Mouse (Mus musculus): ENCODE measurements around the gene Prss33. TPM values are rescaled to one million over a fixed set of nuclear protein-coding genes. Genes with fewer than 3 reads are reported as not detected.
A peak's percentile ranks its signal among the peaks of the same experiment; 100 is the strongest.
"Not testable (repeated sequence)": the region's sequence is repeated elsewhere in the genome, so short reads cannot be mapped to it uniquely, and the experiment has no call there.

Prss33 gene
- 0.16 and 1.0 TPM in 2 replicates for polyA plus RNA-seq (2012; rRNA removed)

DNA sequence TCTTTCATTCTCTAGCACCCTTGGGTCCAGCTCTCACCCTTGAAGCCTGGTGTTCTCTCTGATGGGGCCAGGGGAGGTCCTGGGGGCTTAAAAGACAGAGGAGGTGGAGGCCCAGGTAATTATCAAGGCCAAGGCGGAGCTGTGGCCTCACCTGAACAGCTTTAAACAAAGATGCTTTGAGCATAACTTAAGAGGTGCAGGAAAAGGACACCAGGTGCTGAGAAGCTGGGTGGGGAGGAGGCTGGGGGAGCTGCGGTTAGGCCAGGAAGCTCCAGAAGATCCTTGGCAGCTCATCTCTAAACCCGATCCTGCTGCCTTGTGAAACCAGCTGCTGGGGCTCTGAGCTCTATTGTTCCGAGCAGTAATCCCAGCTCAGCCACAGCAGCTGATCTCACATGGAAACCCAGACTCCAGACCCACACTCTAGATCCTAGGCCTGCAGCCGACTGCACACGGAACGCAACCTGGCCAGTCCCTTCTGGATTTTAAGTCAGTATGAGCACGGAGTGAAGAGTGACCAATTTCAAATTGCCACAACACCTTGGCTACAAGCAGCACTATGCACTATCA is at the start of gene Prss33:
Prss33 (minus strand) TSS at position 51 of the 570 bp plus-strand sequence.
- no peak for DNase-seq (ENCODE audit: extremely low spot score in 1 of 2, low spot score in 1 of 2)

DNA sequence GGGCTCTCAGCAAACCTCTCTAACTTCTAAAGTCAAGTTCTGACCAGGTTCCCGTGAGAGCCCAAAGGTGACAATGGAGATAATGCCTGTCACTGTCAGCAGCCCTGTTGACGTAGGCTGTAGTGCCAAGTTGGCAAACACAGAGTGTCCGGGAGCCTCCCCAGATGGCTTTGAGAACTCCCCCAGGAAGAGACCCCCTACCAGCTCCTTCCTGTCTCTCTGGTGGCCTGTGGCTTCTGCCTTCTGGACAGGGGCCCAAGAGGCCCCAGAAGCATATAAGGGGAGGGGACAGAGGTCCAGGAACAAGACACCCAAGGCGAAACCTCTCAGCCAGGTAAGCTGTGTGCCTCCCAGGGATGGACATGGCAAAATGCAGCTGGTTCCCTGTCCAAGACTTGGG is 44.7 kb upstream of the Prss33 start, which contains the start of the genes Dcpp1 and Dcpp2:
Dcpp1 (plus strand) TSS at position 301 of the 400 bp plus-strand sequence.
Dcpp2 (plus strand) TSS at position 305 of the 400 bp plus-strand sequence.
- DNase-seq (ENCODE audit: extremely low spot score in 1 of 2, low spot score in 1 of 2), result not testable (repeated sequence)

GRCm38 (mm10) chr17:23877166-23877565 is 41.3 kb upstream of the Prss33 start:
- DNase-seq (ENCODE audit: extremely low spot score in 1 of 2, low spot score in 1 of 2), result peak in 1 of 2 experiments; percentile 3

GRCm38 (mm10) chr17:23876741-23877140 is 40.9 kb upstream of the Prss33 start:
- DNase-seq (ENCODE audit: extremely low spot score in 1 of 2, low spot score in 1 of 2), result peak in 1 of 2 experiments; percentile 34

- DNase-seq (ENCODE audit: extremely low spot score in 1 of 2, low spot score in 1 of 2), result peak in 1 of 2 experiments; percentile 70
Observed at GRCm38 (mm10) chr17:23873884-23874856, 38.3 kb upstream of the Prss33 start.

DNA sequence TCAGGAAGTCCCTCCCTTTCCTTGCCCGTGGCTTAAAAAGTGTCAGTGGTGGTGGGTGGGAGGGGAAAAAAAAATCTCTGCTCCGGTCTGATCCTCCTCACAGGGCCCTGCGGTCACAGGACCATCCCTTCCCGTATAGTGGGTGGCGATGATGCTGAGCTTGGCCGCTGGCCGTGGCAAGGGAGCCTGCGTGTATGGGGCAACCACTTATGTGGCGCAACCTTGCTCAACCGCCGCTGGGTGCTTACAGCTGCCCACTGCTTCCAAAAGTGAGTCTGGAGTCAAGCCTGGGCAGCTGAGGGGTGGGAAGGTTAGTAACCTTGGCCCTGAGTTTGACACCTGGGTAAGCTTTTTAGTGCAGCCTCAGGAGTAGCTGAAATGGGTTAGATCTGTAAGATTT is 32.7 kb upstream of the Prss33 start:
- DNase-seq (ENCODE audit: extremely low spot score in 1 of 2, low spot score in 1 of 2), result no peak

GRCm38 (mm10) chr17:23867756-23868155 is 31.9 kb upstream of the Prss33 start, which contains the start of gene Prss21:
Prss21 (plus strand) TSS chr17:23868056.
- no peak for DNase-seq (ENCODE audit: extremely low spot score in 1 of 2, low spot score in 1 of 2)

GRCm38 (mm10) chr17:23862926-23863325 is 27.1 kb upstream of the Prss33 start:
- no peak for DNase-seq (ENCODE audit: extremely low spot score in 1 of 2, low spot score in 1 of 2)

DNA sequence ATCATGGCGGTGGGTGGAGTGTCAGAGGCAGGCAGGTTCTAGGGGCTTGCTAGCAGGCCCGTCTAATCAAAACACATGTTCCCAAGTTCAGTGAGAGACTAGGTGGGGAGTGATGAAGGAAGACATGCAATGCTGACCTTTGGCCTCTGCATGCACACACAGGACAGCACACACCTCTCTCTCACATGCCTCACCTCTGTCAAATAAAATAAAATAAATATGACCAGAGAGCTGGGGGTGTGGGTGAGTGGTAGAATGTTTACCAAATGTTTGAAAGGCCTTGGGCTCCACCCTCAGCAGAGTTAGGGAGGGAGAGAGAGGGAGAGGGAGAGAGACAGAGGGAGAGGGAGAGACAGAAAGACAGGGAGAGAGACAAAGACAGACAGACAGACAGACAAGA is 22.1 kb upstream of the Prss33 start:
- no peak for DNase-seq (ENCODE audit: extremely low spot score in 1 of 2, low spot score in 1 of 2)

- no peak for DNase-seq (ENCODE audit: extremely low spot score in 1 of 2, low spot score in 1 of 2)
Observed at GRCm38 (mm10) chr17:23857193-23857592, 21.3 kb upstream of the Prss33 start.

GRCm38 (mm10) chr17:23854229-23854765 is 18.4 kb upstream of the Prss33 start:
- no peak for DNase-seq (ENCODE audit: extremely low spot score in 1 of 2, low spot score in 1 of 2)

- peak in 1 of 2 experiments; percentile 15 for DNase-seq (ENCODE audit: extremely low spot score in 1 of 2, low spot score in 1 of 2)
Observed at GRCm38 (mm10) chr17:23853292-23853691, 17.4 kb upstream of the Prss33 start.

- peak in 1 of 2 experiments; percentile 75 for DNase-seq (ENCODE audit: extremely low spot score in 1 of 2, low spot score in 1 of 2)
Observed at GRCm38 (mm10) chr17:23850853-23851749, 15.2 kb upstream of the Prss33 start.

DNA sequence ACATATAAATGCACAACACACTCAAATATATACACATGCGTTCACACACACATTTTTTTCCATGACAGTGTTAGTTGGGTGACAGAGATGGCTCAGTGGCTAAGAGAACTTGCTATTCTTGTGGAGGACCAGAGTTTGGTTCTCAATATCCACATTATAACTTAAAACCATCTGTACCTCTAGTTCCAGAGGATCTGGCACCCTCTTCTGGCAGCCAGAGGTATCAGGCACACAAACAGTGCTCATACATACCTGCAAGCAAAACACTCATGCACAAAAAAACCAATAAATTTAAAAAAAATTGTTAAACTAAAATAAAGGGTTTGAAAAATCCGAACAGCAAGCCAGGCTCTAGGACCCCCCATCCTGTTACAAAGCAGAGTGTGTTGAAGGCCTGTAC is 14.2 kb upstream of the Prss33 start:
- no peak for DNase-seq (ENCODE audit: extremely low spot score in 1 of 2, low spot score in 1 of 2)

GRCm38 (mm10) chr17:23843812-23844273 is 8.0 kb upstream of the Prss33 start, which contains the start of the genes Prss32 and Prss41:
Prss32 (plus strand) TSS chr17:23843855.
Prss41 (minus strand) TSS chr17:23844172.
- DNase-seq (ENCODE audit: extremely low spot score in 1 of 2, low spot score in 1 of 2), result peak in 1 of 2 experiments; percentile 51

GRCm38 (mm10) chr17:23843141-23843811 is 7.4 kb upstream of the Prss33 start:
- no peak for DNase-seq (ENCODE audit: extremely low spot score in 1 of 2, low spot score in 1 of 2)

DNA sequence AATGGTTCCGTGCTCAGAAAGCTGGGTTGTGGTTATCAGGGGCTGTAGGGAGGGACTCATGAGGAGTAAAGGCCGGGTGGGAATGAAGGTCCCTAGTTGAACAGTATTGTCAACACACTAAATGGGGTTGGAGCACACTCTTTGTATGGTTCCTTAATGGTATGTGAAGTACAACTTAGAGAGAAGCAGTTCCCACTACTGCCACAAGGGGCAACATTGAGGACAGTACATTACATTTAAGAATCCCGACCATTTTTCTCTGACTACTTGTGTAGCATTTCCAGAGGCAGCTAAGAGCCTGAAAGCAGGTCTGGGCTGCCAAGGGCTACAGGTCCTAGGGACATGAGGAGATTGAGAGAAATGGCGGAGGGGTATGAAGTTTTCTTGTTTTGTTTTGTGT is 5.3 kb upstream of the Prss33 start:
- DNase-seq (ENCODE audit: extremely low spot score in 1 of 2, low spot score in 1 of 2), result peak in 1 of 2 experiments; percentile 73

GRCm38 (mm10) chr17:23831201-23831600 is 4.7 kb downstream of the Prss33 start:
- no peak for DNase-seq (ENCODE audit: extremely low spot score in 1 of 2, low spot score in 1 of 2)

GRCm38 (mm10) chr17:23829064-23829619 is 6.7 kb downstream of the Prss33 start, which contains the start of gene Elob:
Elob (minus strand) TSS chr17:23829136.
- DNase-seq (ENCODE audit: extremely low spot score in 1 of 2, low spot score in 1 of 2), result peak; percentile 70 to 87

All from frontal cortex, adult 2 months (tissue).